Mouse (Mus musculus) liver, postnatal 0 days (tissue): ENCODE data around the gene Gm5741.

ENCODE experiments used
- CTCF ChIP-seq: sonication (generic); IDR thresholded peaks from 2 replicates; pipeline ENCODE4 v1.5.1; 2016; ENCODE audit warnings: antibody characterized with exemption, low read depth
- EP300 ChIP-seq: IDR thresholded peaks from 2 replicates; pipeline ENCODE4 v1.6.1; 2016; ENCODE audit warnings: antibody characterized with exemption, low read depth, mild to moderate bottlenecking

DNA sequence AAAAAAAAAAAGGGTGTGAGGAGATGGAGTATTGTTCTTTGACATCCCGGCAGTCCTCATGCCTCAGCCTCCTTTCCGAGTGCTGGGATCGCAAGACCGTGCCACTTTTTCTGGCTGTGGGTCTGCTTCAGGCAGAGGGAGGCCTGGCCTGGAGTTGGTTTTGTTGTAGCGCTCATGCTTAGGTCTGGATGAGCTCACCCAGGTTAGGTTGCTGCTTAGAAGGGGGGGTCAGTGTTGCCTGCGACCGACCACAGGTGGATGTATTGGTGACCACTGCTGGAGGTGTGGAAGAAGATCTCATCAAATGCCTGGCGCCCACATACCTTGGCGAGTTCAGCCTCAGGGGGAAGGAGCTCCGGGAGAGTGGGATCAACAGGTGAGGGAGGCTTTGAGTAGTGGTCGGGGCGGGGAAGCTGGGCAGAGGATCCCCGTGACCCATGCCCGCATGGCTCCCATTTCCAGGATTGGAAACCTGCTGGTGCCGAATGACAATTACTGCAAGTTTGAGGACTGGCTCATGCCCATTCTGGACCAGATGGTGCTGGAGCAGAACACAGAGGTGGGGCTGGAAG, 5.3 kb upstream of the Gm5741 start:
- TF ChIP-seq CTCF, result no peak
- no peak for TF ChIP-seq EP300
